Mouse (Mus musculus) v-Abl transformed pro-B cells (cell line): ENCODE measurements at regions not wholly inside any gene's neighbourhood (a gene's known extent, or its start where the extent isn't known, plus 50 kb on each side); places are given as distances from the start of the nearest gene placed in this dataset.

ENCODE experiments used
- in situ Hi-C, 2 experiments: fragments of 400-800 bp; cut with MboI; formaldehyde crosslinking; loops; one replicate each; pipeline ENCODE4 v1.15.1; 2025; ENCODE audit not compliant: unreplicated experiment in 2 of 2

GRCm38 (mm10) chr7:145007216-145007615 is 67.5 kb upstream of the Ccnd1 start:
- in situ Hi-C loops = no loop called here

GRCm38 (mm10) chr7:145001503-145002084 is 61.9 kb upstream of the Ccnd1 start:
- in situ Hi-C loops = no loop called here

- in situ Hi-C loops = no loop called here
Observed at GRCm38 (mm10) chr7:144999741-145000140, 60.0 kb upstream of the Ccnd1 start.

- in situ Hi-C loops = no loop called here
Observed at GRCm38 (mm10) chr7:144996847-144997246, 57.1 kb upstream of the Ccnd1 start.

DNA sequence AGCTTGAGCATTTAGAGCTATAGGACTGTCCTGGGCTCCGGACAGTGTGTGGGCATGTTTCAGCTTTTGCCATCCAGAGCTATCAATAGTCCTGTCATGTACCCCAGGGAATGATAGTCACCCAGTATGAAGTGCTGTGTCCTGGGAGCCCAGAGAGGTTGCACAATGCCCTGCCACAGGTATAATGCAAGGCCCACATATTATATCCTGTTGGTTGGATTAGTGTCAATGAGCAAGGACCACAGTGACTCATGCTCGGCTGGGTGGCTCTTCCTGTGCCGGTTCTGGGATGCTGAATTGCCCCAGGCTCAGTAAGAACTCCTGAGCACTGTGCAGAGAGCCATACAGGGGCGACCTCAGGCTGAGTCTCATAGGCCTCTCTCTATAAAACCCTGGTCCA is 54.5 kb upstream of the Ccnd1 start:
- in situ Hi-C loops = no loop called here

- in situ Hi-C loops = no loop called here
Observed at GRCm38 (mm10) chr7:144993566-144993965, 53.8 kb upstream of the Ccnd1 start.

- in situ Hi-C loops = no loop called here
Observed at GRCm38 (mm10) chr7:144991760-144992159, 52.0 kb upstream of the Ccnd1 start.
